Mouse (Mus musculus) liver, embryonic 12.5 days (tissue): Measurements from ENCODE around the gene Tomm6. TPM values are rescaled to one million over a fixed set of nuclear protein-coding genes. Genes with fewer than 3 reads are reported as not detected.

ENCODE experiments used
- ATAC-seq: fragments of 200-750 bp; cut with Nextera tagmentation; 2 replicates; pipeline ENCODE4 v1.8.0; 2017; ENCODE audit warnings: moderate number of reproducible peaks, mild to moderate bottlenecking, moderate library complexity
- H3K27ac ChIP-seq: fragments of 300-500 bp; sonication (generic); 2 replicates; pipeline ENCODE4 v1.5.1; 2016; ENCODE audit warnings: mild to moderate bottlenecking
- H3K27me3 ChIP-seq: fragments of 300-500 bp; sonication (generic); replicated peaks from 2 replicates; pipeline ENCODE4 v1.6.1; 2016; ENCODE audit warnings: mild to moderate bottlenecking, moderate library complexity
- H3K36me3 ChIP-seq: fragments of 300-500 bp; sonication (generic); 2 replicates; pipeline ENCODE4 v1.6.1; 2016; ENCODE audit warnings: mild to moderate bottlenecking, moderate library complexity
- H3K4me1 ChIP-seq: fragments of 300-500 bp; sonication (generic); 2 replicates; pipeline ENCODE4 v1.6.1; 2016
- H3K4me2 ChIP-seq: fragments of 300-500 bp; sonication (generic); 2 replicates; pipeline ENCODE4 v1.6.1; 2016; ENCODE audit warnings: mild to moderate bottlenecking, moderate library complexity
- H3K4me3 ChIP-seq: fragments of 300-500 bp; sonication (generic); 2 replicates; pipeline ENCODE4 v1.5.1; 2016; ENCODE audit warnings: mild to moderate bottlenecking, moderate library complexity
- H3K9ac ChIP-seq: fragments of 300-500 bp; sonication (generic); 2 replicates; pipeline ENCODE4 v1.6.1; 2016; ENCODE audit warnings: mild to moderate bottlenecking, moderate library complexity
- H3K9me3 ChIP-seq: fragments of 300-500 bp; sonication (generic); replicated peaks from 2 replicates; pipeline ENCODE4 v1.6.1; 2016; ENCODE audit warnings: mild to moderate bottlenecking, moderate library complexity
- WGBS: fragments of 180-500 bp; shearing (Covaris S2); methylation state at CpG from one replicate; pipeline ENCODE4 v1.1.7; 2016; ENCODE audit not compliant: insufficient replicate concordance; 5-methylcytosine and 5-hydroxymethylcytosine counted together
- polyA plus RNA-seq: library from polyadenylated mRNA; unstranded; fragments of >200 nt; fragmentation: Nextera tagmentation; extraction: Ambion mirVana; gene quantifications from 2 replicates; pipeline ENCODE4 v1.2.1, GENCODE M21; 2016

Tomm6 gene
- polyA plus RNA-seq, 1 experiment from 2014 or later, result 360 TPM

GRCm38 (mm10) chr17:47708972-47709371 lies 20.8 kb upstream of the Tomm6 start:
- WGBS, result 74% methylated on average over 4 of the region's 4 CpGs
- Histone ChIP-seq H3K27me3 (peaks cover 76% of the 10 kb centered on the region), H3K9me3 (no peaks in the 10 kb centered on the region), H3K27ac (no peak overlapping the region), H3K4me2 (no peak overlapping the region), H3K4me1 (peaks cover 9% of the 10 kb centered on the region; the same call in 1 of the 2 replicates), H3K9ac (no peak overlapping the region), H3K36me3 (no peaks in the 10 kb centered on the region), H3K4me3 (no peak overlapping the region)
- no peak for ATAC-seq

GRCm38 (mm10) chr17:47707961-47708360 lies 19.8 kb upstream of the Tomm6 start:
- Histone ChIP-seq H3K27me3 (peaks cover 84% of the 10 kb centered on the region), H3K4me2 (no peak overlapping the region), H3K27ac (no peak overlapping the region), H3K4me3 (no peak overlapping the region), H3K9me3 (no peaks in the 10 kb centered on the region), H3K36me3 (no peaks in the 10 kb centered on the region), H3K4me1 (peaks cover 9% of the 10 kb centered on the region), H3K9ac (no peak overlapping the region)
- WGBS, result 68% methylated on average over 3 of the region's 3 CpGs
- no peak for ATAC-seq

- no peak overlapping the region for H3K4me2 ChIP-seq
- H3K27me3 ChIP-seq, result peaks cover 91% of the 10 kb centered on the region
- H3K4me1 ChIP-seq, result peaks cover under 1% of the 10 kb centered on the region; the same call in 1 of the 2 replicates
- 50% methylated on average over 1 of the region's 1 CpGs for WGBS
- H3K9me3 ChIP-seq, result no peaks in the 10 kb centered on the region
- H3K27ac ChIP-seq, result no peak overlapping the region
- no peaks in the 10 kb centered on the region for H3K36me3 ChIP-seq
- ATAC-seq, result no peak
- no peak overlapping the region for H3K9ac ChIP-seq
- H3K4me3 ChIP-seq, result no peak overlapping the region
Measured at GRCm38 (mm10) chr17:47706196-47706595, 18.0 kb upstream of the Tomm6 start.

GRCm38 (mm10) chr17:47704692-47705091 lies 16.5 kb upstream of the Tomm6 start:
- no peak overlapping the region for H3K4me3 ChIP-seq
- no peaks in the 10 kb centered on the region; the same call in 1 of the 2 replicates for H3K4me1 ChIP-seq
- H3K27me3 ChIP-seq, result peaks cover 86% of the 10 kb centered on the region
- H3K9me3 ChIP-seq, result no peaks in the 10 kb centered on the region
- H3K4me2 ChIP-seq, result no peak overlapping the region
- 60% methylated on average over 4 of the region's 4 CpGs for WGBS
- no peak overlapping the region for H3K9ac ChIP-seq
- ATAC-seq, result no peak
- H3K36me3 ChIP-seq, result no peaks in the 10 kb centered on the region
- H3K27ac ChIP-seq, result no peak overlapping the region

- no peak overlapping the region for H3K4me3 ChIP-seq
- peaks cover 76% of the 10 kb centered on the region for H3K27me3 ChIP-seq
- ATAC-seq, result no peak
- H3K36me3 ChIP-seq, result no peaks in the 10 kb centered on the region
- H3K4me2 ChIP-seq, result no peak overlapping the region
- H3K9me3 ChIP-seq, result no peaks in the 10 kb centered on the region
- H3K27ac ChIP-seq, result no peak overlapping the region
- 20% methylated on average over 20 of the region's 20 CpGs for WGBS
- H3K9ac ChIP-seq, result no peak overlapping the region
- no peaks in the 10 kb centered on the region; the same call in 1 of the 2 replicates for H3K4me1 ChIP-seq
Measured at GRCm38 (mm10) chr17:47703556-47703955, 15.4 kb upstream of the Tomm6 start.

- H3K4me3 ChIP-seq, result no peak overlapping the region
- H3K9ac ChIP-seq, result no peak overlapping the region
- no peak for ATAC-seq
- H3K36me3 ChIP-seq, result no peaks in the 10 kb centered on the region
- H3K27me3 ChIP-seq, result peaks cover 76% of the 10 kb centered on the region
- H3K4me1 ChIP-seq, result peaks cover 7% of the 10 kb centered on the region; the same call in 1 of the 2 replicates
- no peak overlapping the region for H3K4me2 ChIP-seq
- WGBS, result 21% methylated on average over 28 of the region's 28 CpGs
- H3K9me3 ChIP-seq, result no peaks in the 10 kb centered on the region
- H3K27ac ChIP-seq, result no peak overlapping the region
Measured at GRCm38 (mm10) chr17:47702548-47703345, 14.6 kb upstream of the Tomm6 start.

GRCm38 (mm10) chr17:47701793-47702192 lies 13.6 kb upstream of the Tomm6 start:
- peaks cover 76% of the 10 kb centered on the region for H3K27me3 ChIP-seq

GRCm38 (mm10) chr17:47699055-47699454 lies 10.9 kb upstream of the Tomm6 start:
- WGBS, result 59% methylated on average over 2 of the region's 2 CpGs
- Histone ChIP-seq H3K9me3 (no peaks in the 10 kb centered on the region), H3K27me3 (peaks cover 73% of the 10 kb centered on the region), H3K4me3 (no peak overlapping the region), H3K4me1 (peaks cover 23% of the 10 kb centered on the region), H3K36me3 (no peaks in the 10 kb centered on the region), H3K9ac (no peak overlapping the region), H3K27ac (no peak overlapping the region), H3K4me2 (no peak overlapping the region)
- ATAC-seq, result no peak

More at GRCm38 (mm10) chr17:47701793-47702192, 13.6 kb upstream of the Tomm6 start:
- ATAC-seq, result no peak
- H3K4me2 ChIP-seq, result no peak overlapping the region
- H3K4me1 ChIP-seq, result peaks cover 8% of the 10 kb centered on the region; the same call in 1 of the 2 replicates
- no peaks in the 10 kb centered on the region for H3K9me3 ChIP-seq
- H3K36me3 ChIP-seq, result no peaks in the 10 kb centered on the region
- 63% methylated on average over 9 of the region's 9 CpGs for WGBS
- no peak overlapping the region for H3K27ac ChIP-seq
- H3K4me3 ChIP-seq, result no peak overlapping the region
- H3K9ac ChIP-seq, result no peak overlapping the region

GRCm38 (mm10) chr17:47698156-47698555 lies 10.0 kb upstream of the Tomm6 start:
- H3K4me1 ChIP-seq, result peaks cover 27% of the 10 kb centered on the region
- H3K27me3 ChIP-seq, result peaks cover 73% of the 10 kb centered on the region
- WGBS, result 73% methylated on average over 10 of the region's 10 CpGs
- no peak overlapping the region for H3K4me2 ChIP-seq
- H3K9me3 ChIP-seq, result no peaks in the 10 kb centered on the region
- no peak overlapping the region for H3K27ac ChIP-seq
- H3K36me3 ChIP-seq, result no peaks in the 10 kb centered on the region
- H3K9ac ChIP-seq, result no peak overlapping the region
- H3K4me3 ChIP-seq, result no peak overlapping the region
- no peak for ATAC-seq

GRCm38 (mm10) chr17:47695337-47695710 lies 7.1 kb upstream of the Tomm6 start:
- Histone ChIP-seq H3K36me3 (no peaks in the 10 kb centered on the region), H3K27ac (no peak overlapping the region), H3K4me2 (peak overlapping the region; percentile 92), H3K4me3 (peak overlapping the region; percentile 71), H3K4me1 (peaks cover 27% of the 10 kb centered on the region), H3K9ac (peak overlapping the region; percentile 77), H3K9me3 (no peaks in the 10 kb centered on the region), H3K27me3 (peaks cover 73% of the 10 kb centered on the region)
- ATAC-seq, result no peak
- WGBS, result under 1% methylated on average over 22 of the region's 23 CpGs

- Histone ChIP-seq H3K27me3 (peaks cover 79% of the 10 kb centered on the region), H3K9ac (peak within 1 kb of the TSS; percentile 77), H3K4me3 (peak within 1 kb of the TSS; percentile 71), H3K9me3 (no peaks in the 10 kb centered on the region), H3K36me3 (no peaks in the 10 kb centered on the region), H3K27ac (0 out of 2 replicates have a peak within 1 kb of the TSS, but pooled peaks have one; percentile 8), H3K4me2 (peak within 1 kb of the TSS; percentile 92), H3K4me1 (peaks cover 31% of the 10 kb centered on the region)
- under 1% methylated on average over 79 of the region's 82 CpGs for WGBS
- ATAC-seq, result peak; percentile 88
Measured at GRCm38 (mm10) chr17:47694503-47695336, 6.5 kb upstream of the Tomm6 start, which contains the start of gene Prickle4. TSS of gene Prickle4 (minus strand) at chr17:47694736.

- H3K27ac ChIP-seq, result 0 out of 2 replicates have a peak within 1 kb of the TSS, but pooled peaks have one; percentile 8
- H3K4me3 ChIP-seq, result peak within 1 kb of the TSS; percentile 71
- WGBS, result 0% methylated on average over 3 of the region's 3 CpGs
Measured at GRCm38 (mm10) chr17:47694442-47694502, 6.1 kb upstream of the Tomm6 start, which contains the start of gene Gm21981. TSS of gene Gm21981 (minus strand) at chr17:47694455.

More at GRCm38 (mm10) chr17:47694442-47694502, 6.1 kb upstream of the Tomm6 start, which contains the start of gene Gm21981:
- peak within 1 kb of the TSS; percentile 77 for H3K9ac ChIP-seq
- H3K27me3 ChIP-seq, result peaks cover 82% of the 10 kb centered on the region
- peaks cover 35% of the 10 kb centered on the region for H3K4me1 ChIP-seq
- ATAC-seq, result no peak
- H3K36me3 ChIP-seq, result no peaks in the 10 kb centered on the region
- H3K9me3 ChIP-seq, result no peaks in the 10 kb centered on the region
- peak within 1 kb of the TSS; percentile 92 for H3K4me2 ChIP-seq
